Mouse (Mus musculus) hindbrain, embryonic 15.5 days (tissue): ENCODE measurements at regions not wholly inside any gene's neighbourhood (a gene's known extent, or its start where the extent isn't known, plus 50 kb on each side); places are given as distances from the start of the nearest gene placed in this dataset.

Source experiments
- ATAC-seq: fragments of 200-750 bp; cut with Nextera tagmentation; 2 replicates; pipeline ENCODE4 v1.8.0; 2017; ENCODE audit warnings: low read depth, moderate number of reproducible peaks, moderate TSS enrichment; ENCODE audit not compliant: low FRiP score
- H3K27ac ChIP-seq: fragments of 300-500 bp; sonication (generic); replicated peaks from 2 replicates; pipeline ENCODE4 v1.5.1; 2015; ENCODE audit warnings: mild to moderate bottlenecking, inconsistent platforms
- H3K27me3 ChIP-seq: fragments of 300-500 bp; sonication (generic); 2 replicates; pipeline ENCODE4 v1.6.1; 2015; ENCODE audit warnings: control low read depth, inconsistent platforms
- H3K36me3 ChIP-seq: fragments of 300-500 bp; sonication (generic); 2 replicates; pipeline ENCODE4 v1.6.1; 2015; ENCODE audit warnings: control low read depth, inconsistent platforms
- H3K4me1 ChIP-seq: fragments of 300-500 bp; sonication (generic); replicated peaks from 2 replicates; pipeline ENCODE4 v1.6.1; 2015; ENCODE audit warnings: control low read depth, inconsistent platforms
- H3K4me2 ChIP-seq: fragments of 300-500 bp; sonication (generic); 2 replicates; pipeline ENCODE4 v1.6.1; 2015; ENCODE audit warnings: moderate library complexity, mild to moderate bottlenecking, inconsistent platforms
- H3K4me3 ChIP-seq: fragments of 300-500 bp; sonication (generic); 2 replicates; pipeline ENCODE4 v1.5.1; 2015; ENCODE audit warnings: mild to moderate bottlenecking, inconsistent platforms
- H3K9ac ChIP-seq: fragments of 300-500 bp; sonication (generic); 2 replicates; pipeline ENCODE4 v1.6.1; 2015; ENCODE audit warnings: inconsistent platforms
- H3K9me3 ChIP-seq: fragments of 300-500 bp; sonication (generic); 2 replicates; pipeline ENCODE4 v1.6.1; 2016; ENCODE audit warnings: control low read depth, inconsistent platforms
- WGBS: fragments of 180-500 bp; shearing (Covaris S2); methylation state at CpG from one replicate; pipeline ENCODE4 v1.1.7; 2015; 5-methylcytosine and 5-hydroxymethylcytosine counted together

DNA sequence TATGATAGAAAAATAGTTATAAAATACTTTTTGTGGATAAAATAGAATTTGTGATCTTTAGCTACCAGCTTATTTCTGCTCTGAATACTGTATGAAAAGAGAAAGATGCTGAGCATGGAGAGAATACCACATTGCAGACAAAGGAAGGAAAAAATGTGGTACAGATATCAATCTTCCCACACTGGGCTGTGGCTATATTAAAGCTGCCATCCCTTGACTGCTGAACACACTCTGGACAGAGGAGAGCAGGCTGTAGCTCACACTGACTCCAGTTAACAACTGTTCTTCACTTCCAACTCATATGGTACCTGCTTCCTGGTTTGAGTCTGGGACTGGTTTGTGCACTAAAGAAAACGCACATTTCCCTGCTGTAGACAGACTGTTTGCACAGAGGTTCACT, 76.7 kb upstream of the Try4 start:
- H3K9me3 ChIP-seq = no peaks in the 10 kb centered on the region
- H3K9ac ChIP-seq = no peak overlapping the region
- 75% methylated on average over 1 of the region's 1 CpGs for WGBS
- no peak overlapping the region for H3K27ac ChIP-seq
- no peak overlapping the region for H3K4me2 ChIP-seq
- no peak overlapping the region for H3K4me3 ChIP-seq
- no peak for ATAC-seq
- H3K27me3 ChIP-seq = no peaks in the 10 kb centered on the region
- no peaks in the 10 kb centered on the region for H3K4me1 ChIP-seq
- no peaks in the 10 kb centered on the region for H3K36me3 ChIP-seq

DNA sequence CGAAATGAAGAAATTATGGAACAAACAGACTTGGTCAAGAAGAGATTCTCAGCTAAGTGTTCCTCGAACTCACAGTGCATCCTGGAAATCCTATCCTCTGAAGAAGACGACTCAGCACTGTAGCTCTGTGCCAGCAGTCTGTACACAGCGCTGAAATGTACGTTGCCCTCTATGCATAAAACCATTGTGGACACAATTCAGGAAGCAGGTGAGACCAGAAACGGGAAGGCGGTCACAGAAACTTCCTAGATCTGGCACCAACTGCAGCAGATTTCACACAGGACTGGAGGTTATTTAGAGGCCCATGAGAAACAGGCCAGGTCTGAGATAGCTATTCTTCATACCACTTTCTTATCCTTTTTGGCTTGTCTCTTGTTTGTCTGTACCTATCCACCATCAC, 83.7 kb upstream of the Try4 start:
- H3K4me1 ChIP-seq = no peaks in the 10 kb centered on the region
- H3K27me3 ChIP-seq = no peaks in the 10 kb centered on the region
- H3K4me3 ChIP-seq = no peak overlapping the region
- 91% methylated on average over 7 of the region's 7 CpGs for WGBS
- H3K27ac ChIP-seq = no peak overlapping the region
- H3K9ac ChIP-seq = no peak overlapping the region
- no peak overlapping the region for H3K4me2 ChIP-seq
- H3K9me3 ChIP-seq = no peaks in the 10 kb centered on the region
- ATAC-seq = no peak
- no peaks in the 10 kb centered on the region for H3K36me3 ChIP-seq

DNA sequence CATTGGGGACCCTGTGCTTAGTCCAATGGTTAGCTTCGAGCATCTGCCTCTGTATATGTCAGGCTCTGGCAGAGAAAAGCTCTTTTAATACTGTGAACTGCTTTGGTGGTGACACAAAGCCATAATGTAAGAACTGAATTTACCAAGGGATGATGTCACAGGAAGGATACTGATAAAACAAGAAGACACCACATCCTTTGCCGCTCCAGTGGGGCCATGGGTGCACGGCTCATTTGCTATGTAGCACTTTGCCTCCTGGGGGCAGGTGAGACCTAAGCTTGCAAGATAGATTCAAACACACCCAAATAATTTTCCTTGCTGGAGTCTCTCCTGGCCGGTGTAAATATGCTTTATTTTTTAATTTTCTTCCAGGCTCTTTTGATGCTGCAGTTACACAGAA, 86.2 kb upstream of the Try4 start:
- Histone ChIP-seq H3K4me3 (no peak overlapping the region), H3K9ac (no peak overlapping the region), H3K9me3 (no peaks in the 10 kb centered on the region), H3K4me2 (no peak overlapping the region), H3K36me3 (no peaks in the 10 kb centered on the region), H3K4me1 (no peaks in the 10 kb centered on the region), H3K27me3 (no peaks in the 10 kb centered on the region), H3K27ac (no peak overlapping the region)
- 90% methylated on average over 4 of the region's 4 CpGs for WGBS
- ATAC-seq = no peak

DNA sequence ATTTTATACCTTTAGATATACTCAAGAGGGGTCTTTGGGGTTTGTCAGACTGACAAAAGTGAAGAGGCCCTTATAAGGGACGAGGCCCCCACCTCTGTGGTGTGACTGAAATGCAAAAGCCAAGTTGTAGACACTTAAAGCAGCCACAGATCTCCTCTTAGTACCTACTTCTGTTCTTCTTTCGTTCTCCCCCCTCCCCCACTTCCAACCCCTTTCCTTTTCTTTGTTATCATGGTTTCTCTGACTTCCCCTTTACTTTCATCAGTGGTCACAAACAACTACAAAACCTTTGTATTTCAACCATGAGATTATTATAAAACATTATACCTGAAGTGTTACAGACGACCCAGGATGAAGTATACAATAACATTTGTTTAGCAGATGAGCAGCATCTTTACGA, 96.2 kb upstream of the Try4 start:
- ATAC-seq = no peak
- WGBS = 71% methylated on average over 4 of the region's 4 CpGs
- no peak overlapping the region for H3K4me2 ChIP-seq
- H3K9ac ChIP-seq = no peak overlapping the region
- no peaks in the 10 kb centered on the region for H3K27me3 ChIP-seq
- H3K4me3 ChIP-seq = no peak overlapping the region
- no peaks in the 10 kb centered on the region for H3K9me3 ChIP-seq
- no peak overlapping the region for H3K27ac ChIP-seq
- no peaks in the 10 kb centered on the region for H3K36me3 ChIP-seq
- no peaks in the 10 kb centered on the region for H3K4me1 ChIP-seq

DNA sequence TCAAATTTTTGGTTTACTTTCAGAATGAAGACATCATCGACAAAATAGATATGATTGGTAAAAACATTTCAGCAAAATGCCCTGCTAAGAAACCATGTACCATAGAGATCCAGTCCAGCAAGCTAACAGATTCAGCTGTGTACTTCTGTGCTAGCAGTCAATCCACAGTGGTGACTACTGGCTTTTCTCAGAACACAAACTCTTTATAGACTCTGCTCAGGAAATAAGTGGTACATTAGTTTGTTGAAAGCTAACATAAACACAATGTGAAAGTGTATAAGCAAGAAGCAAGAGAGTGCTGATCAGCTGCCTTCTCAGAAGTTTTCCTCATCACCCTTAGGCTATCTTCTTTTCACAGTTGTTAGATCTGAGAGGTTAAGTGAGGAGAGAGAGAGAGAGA, 99.2 kb upstream of the Try4 start:
- H3K9ac ChIP-seq = no peak overlapping the region
- H3K4me3 ChIP-seq = no peak overlapping the region
- H3K27ac ChIP-seq = no peak overlapping the region
- WGBS = 92% methylated on average over 1 of the region's 1 CpGs
- no peaks in the 10 kb centered on the region for H3K27me3 ChIP-seq
- H3K36me3 ChIP-seq = no peaks in the 10 kb centered on the region
- no peaks in the 10 kb centered on the region for H3K4me1 ChIP-seq
- H3K4me2 ChIP-seq = no peak overlapping the region
- H3K9me3 ChIP-seq = no peaks in the 10 kb centered on the region
- ATAC-seq = no peak

DNA sequence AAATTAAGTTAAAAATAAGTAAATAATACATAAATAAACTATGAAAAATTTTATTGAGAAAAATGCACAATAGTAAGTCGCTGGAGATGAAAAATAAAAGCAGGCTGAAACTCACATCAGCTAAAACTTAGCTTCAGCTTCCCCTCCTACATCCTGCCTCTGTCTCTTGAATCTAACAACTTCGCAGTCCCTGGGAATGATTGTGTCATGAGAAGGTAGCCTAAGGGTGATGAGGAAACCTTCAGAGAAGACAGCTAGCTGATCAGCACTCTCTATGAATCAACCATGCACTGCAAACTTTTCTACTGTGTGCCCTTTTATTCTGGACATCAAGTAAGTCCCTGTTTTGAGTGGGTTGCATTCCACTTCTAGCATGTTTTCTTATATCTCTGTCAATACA, 99.8 kb upstream of the Try4 start:
- Histone ChIP-seq H3K27me3 (no peaks in the 10 kb centered on the region), H3K9ac (no peak overlapping the region), H3K4me3 (no peak overlapping the region), H3K4me1 (no peaks in the 10 kb centered on the region), H3K36me3 (no peaks in the 10 kb centered on the region), H3K27ac (no peak overlapping the region), H3K4me2 (no peak overlapping the region), H3K9me3 (no peaks in the 10 kb centered on the region)
- ATAC-seq = no peak
- 87% methylated on average over 2 of the region's 2 CpGs for WGBS

DNA sequence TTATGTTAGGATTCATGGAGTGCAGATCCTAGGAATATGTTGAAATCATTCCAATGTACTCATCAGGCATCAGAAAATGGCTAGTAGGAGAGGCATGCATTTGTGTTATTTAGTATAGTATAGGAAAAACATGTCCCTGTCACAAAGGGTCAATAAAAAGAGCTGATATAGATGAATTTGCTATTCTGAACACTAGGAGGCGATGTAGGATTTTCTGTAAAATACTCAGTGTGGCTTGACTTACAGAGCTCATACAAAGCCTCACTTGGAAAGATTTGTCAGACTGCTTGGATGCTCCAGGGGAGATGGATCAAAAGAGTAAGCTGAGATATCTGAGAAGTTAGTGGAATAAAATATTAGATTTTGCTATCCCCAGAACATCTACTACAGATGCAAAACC, 107.6 kb upstream of the Try4 start:
- Histone ChIP-seq H3K9ac (no peak overlapping the region), H3K4me1 (no peaks in the 10 kb centered on the region), H3K9me3 (no peaks in the 10 kb centered on the region), H3K4me3 (no peak overlapping the region), H3K27me3 (no peaks in the 10 kb centered on the region), H3K27ac (no peak overlapping the region), H3K36me3 (no peaks in the 10 kb centered on the region), H3K4me2 (no peak overlapping the region)
- no peak for ATAC-seq
- WGBS = 32% methylated on average over 1 of the region's 1 CpGs

DNA sequence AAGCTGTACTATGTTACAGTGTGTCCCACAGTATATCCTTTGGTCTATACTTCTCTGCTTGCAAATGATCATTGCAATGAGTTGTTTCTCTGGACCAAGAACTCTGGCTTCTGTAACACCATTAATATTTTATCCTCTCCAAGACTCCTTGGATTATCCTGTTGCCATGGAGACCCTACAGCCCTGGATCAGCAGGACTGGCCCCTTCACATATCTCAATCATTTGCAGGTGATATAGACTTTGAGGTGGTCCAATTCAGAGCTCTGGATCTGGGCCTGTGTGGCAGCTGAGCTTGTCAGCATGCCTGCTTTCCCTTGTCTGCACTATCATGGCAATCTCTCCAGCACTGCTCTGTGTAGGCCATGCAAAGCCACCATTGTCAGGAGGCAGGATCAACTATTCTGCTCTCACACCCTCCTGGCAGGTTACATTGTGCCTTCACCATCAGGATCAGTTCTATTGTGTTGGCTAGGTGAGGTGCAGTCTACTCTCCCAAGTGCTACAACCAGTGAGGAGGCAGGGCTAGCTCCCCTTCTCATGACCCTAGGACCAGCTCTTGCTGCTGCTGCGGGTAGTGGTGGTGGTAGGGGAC, 110.2 kb upstream of the Try4 start:
- Histone ChIP-seq H3K27me3 (no peaks in the 10 kb centered on the region), H3K4me2 (no peak overlapping the region), H3K4me3 (no peak overlapping the region), H3K4me1 (no peaks in the 10 kb centered on the region), H3K27ac (no peak overlapping the region), H3K9me3 (no peaks in the 10 kb centered on the region), H3K9ac (no peak overlapping the region), H3K36me3 (no peaks in the 10 kb centered on the region)
- WGBS = 93% methylated on average over 1 of the region's 1 CpGs
- ATAC-seq = peak; percentile 63; the same call in 1 of the 2 replicates

DNA sequence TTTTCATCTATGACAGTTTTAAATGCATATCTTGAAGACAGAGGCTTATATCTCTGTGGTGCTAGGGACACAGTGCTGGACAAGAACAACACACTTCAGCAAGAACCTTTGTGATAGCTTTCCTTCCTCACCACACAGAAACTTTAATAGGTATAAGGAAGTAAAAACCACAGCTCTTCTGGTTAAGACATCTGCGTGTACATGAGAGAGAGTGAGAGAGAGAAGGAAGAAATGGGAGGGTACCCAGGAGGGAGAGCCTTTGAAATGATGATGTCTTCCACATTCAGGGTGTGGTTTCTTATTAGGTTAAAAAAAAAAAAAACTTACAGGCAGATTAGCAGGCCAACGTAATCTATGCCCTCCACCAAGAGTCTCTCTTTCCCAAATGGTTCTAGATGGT, 113.2 kb upstream of the Try4 start:
- Histone ChIP-seq H3K4me1 (no peaks in the 10 kb centered on the region), H3K27me3 (no peaks in the 10 kb centered on the region), H3K36me3 (no peaks in the 10 kb centered on the region), H3K9ac (no peak overlapping the region), H3K4me2 (no peak overlapping the region), H3K4me3 (no peak overlapping the region), H3K9me3 (no peaks in the 10 kb centered on the region), H3K27ac (no peak overlapping the region)
- WGBS = 74% methylated on average over 2 of the region's 2 CpGs
- ATAC-seq = no peak

DNA sequence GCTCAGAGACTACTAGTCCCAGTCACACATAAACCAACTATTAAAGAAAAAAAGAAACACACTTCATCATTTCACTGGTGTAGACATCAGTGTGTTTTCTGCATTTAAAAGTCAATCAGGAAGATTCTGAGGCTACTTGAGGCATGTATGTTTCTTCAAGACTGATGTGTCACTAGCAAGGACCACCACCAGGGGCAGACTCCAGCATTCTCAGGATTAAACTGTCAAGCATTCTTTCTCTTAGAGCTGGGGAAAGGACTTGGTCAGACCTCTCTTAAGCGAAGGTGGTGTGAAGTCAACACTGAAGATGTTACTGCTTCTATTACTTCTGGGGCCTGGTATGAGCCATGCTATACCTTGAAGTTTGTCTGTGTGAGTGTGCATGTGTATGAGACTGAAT, 114.1 kb upstream of the Try4 start:
- H3K27me3 ChIP-seq = no peaks in the 10 kb centered on the region
- no peak overlapping the region for H3K4me2 ChIP-seq
- WGBS = 79% methylated on average over 1 of the region's 1 CpGs

DNA sequence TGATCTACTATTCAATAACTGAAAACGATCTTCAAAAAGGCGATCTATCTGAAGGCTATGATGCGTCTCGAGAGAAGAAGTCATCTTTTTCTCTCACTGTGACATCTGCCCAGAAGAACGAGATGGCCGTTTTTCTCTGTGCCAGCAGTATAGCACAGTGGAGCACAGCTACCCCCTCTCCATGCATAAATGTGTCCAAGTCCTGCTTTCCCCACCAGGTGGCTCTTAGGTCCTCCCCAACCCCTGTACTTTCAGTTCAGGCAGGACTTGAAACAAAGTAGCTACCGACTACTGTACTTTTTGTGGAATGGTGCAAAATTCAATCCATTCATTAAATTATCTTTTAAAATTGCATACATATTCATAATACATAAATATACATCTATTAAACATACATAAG, 123.2 kb upstream of the Try4 start:
- Histone ChIP-seq H3K27me3 (no peaks in the 10 kb centered on the region), H3K36me3 (no peaks in the 10 kb centered on the region), H3K4me3 (no peak overlapping the region), H3K4me1 (no peaks in the 10 kb centered on the region), H3K9ac (no peak overlapping the region), H3K4me2 (no peak overlapping the region), H3K27ac (no peak overlapping the region), H3K9me3 (no peaks in the 10 kb centered on the region)
- 88% methylated on average over 7 of the region's 7 CpGs for WGBS
- ATAC-seq = no peak

More for the DNA sequence above, 114.1 kb upstream of the Try4 start:
- no peaks in the 10 kb centered on the region for H3K4me1 ChIP-seq
- ATAC-seq = no peak
- no peak overlapping the region for H3K27ac ChIP-seq
- no peaks in the 10 kb centered on the region for H3K9me3 ChIP-seq
- no peaks in the 10 kb centered on the region for H3K36me3 ChIP-seq
- no peak overlapping the region for H3K4me3 ChIP-seq
- no peak overlapping the region for H3K9ac ChIP-seq

DNA sequence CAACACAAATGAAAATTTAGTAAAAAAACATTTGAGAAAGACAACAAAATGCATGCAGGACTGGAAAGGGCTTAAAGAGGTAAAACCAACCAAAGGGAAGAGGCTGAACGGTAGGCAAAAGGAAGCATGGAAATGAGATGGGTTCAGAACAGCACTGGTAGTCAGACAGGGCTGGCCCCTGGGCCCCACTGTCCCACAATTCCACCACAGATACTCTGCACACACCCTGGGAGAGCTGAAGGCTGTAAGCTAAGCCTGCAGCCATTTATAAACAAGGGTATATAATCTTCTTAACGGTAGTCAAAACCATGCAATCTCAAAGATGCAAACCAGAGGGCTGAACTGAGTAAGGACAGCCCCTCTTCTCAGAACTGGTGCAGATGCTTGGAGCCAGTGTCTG, 124.0 kb upstream of the Try4 start:
- H3K9me3 ChIP-seq = no peaks in the 10 kb centered on the region
- H3K4me2 ChIP-seq = no peak overlapping the region
- no peak for ATAC-seq
- no peak overlapping the region for H3K4me3 ChIP-seq
- H3K27me3 ChIP-seq = no peaks in the 10 kb centered on the region
- no peak overlapping the region for H3K27ac ChIP-seq
- H3K9ac ChIP-seq = no peak overlapping the region
- no peaks in the 10 kb centered on the region for H3K4me1 ChIP-seq
- 87% methylated on average over 2 of the region's 2 CpGs for WGBS
- no peaks in the 10 kb centered on the region for H3K36me3 ChIP-seq

DNA sequence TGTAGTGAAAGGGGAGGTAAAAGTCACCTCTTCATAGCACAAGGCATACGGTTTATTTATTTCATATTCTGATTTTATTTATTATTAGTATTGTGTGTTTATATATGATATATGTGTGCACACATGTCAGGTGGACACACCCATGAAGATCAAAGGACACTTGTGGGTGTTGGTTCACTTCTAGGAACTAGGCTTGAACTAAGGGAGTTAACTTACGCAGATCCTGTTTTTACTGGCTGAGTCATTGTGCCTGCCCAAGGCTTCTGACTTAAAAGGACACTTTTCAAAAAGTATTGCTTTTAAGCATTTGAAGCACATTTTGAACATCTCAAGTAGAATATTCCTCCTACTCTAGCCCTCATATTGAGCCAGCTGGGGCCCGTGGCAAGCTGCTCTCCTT, 124.9 kb upstream of the Try4 start:
- Histone ChIP-seq H3K4me2 (no peak overlapping the region), H3K27me3 (no peaks in the 10 kb centered on the region), H3K9me3 (no peaks in the 10 kb centered on the region), H3K27ac (no peak overlapping the region), H3K36me3 (no peaks in the 10 kb centered on the region), H3K4me1 (no peaks in the 10 kb centered on the region), H3K9ac (no peak overlapping the region), H3K4me3 (no peak overlapping the region)
- ATAC-seq = no peak
- 96% methylated on average over 3 of the region's 3 CpGs for WGBS
